Mouse (Mus musculus) thymus, adult 2 months (tissue): ENCODE data around the gene Nae1.

ENCODE experiments used
- CTCF ChIP-seq: fragments of 200-500 bp; IDR thresholded peaks from 2 replicates; pipeline ENCODE4 v1.5.1; 2012; ENCODE audit warnings: mild to moderate bottlenecking, control low read depth, low read length, moderate library complexity, borderline replicate concordance; ENCODE audit not compliant: control insufficient read depth, poor library complexity, insufficient read depth; ENCODE audit errors: extremely low read depth
- POLR2A ChIP-seq: fragments of 200-500 bp; IDR thresholded peaks from 2 replicates; pipeline ENCODE4 v1.6.1; 2012; ENCODE audit warnings: mild to moderate bottlenecking, low read length, control low read depth, moderate library complexity; ENCODE audit not compliant: control insufficient read depth, poor library complexity, insufficient read depth; ENCODE audit errors: extremely low read depth

DNA sequence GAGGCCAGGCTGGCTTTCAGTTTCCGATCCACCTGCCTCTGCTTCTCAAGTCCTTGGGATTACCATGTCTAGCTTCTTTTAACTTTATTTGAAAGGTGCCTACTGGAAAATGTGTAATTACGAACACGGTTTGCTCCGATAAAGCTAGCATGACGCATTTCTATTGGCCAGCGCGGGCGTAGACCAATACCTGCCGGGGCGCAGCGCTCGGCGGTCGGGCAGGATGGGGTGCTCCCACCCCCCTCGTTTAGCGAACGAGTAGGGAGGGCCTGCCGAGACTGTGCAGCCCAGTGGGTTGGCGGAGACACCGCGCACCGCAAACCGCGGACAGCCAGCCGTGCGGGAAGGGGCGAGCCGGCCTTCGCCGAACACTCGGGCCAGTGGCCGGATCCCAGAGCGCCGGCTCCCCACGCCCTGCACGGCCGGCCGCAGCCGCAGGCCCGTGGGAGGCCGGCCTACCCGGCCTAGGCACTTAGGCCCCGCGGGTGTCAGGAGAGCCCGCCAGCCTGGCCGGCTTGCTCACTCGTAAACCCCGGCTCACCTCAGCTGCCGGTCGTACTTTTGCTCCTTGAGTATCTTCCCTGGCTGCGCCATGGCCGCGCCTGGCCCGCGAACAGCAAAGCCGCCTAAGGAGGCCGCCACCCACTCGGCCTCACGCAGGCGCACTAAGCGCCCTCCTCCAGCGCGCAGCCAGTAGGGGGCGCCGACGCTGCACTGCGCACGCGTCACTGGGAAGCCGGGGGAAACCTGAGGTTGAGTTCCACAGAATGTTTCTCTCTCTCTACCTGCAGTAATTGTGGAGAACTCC, at the start of gene Nae1, which contains the start of gene Car7:
- TF ChIP-seq CTCF (peak; percentile 99), POLR2A (peak; percentile 82; the same call in 1 of the 2 replicates)
